Mouse (Mus musculus): Measurements from ENCODE around the gene Hist2h3c2. TPM values are rescaled to one million over a fixed set of nuclear protein-coding genes. Genes with fewer than 3 reads are reported as not detected.
"Not testable (repeated sequence)": the region's sequence is repeated elsewhere in the genome, so short reads cannot be mapped to it uniquely, and the experiment has no call there.

Hist2h3c2 gene
- total and polyA plus RNA-seq, 2 experiments from 2014 or later: 2.3 to 551 TPM

DNA sequence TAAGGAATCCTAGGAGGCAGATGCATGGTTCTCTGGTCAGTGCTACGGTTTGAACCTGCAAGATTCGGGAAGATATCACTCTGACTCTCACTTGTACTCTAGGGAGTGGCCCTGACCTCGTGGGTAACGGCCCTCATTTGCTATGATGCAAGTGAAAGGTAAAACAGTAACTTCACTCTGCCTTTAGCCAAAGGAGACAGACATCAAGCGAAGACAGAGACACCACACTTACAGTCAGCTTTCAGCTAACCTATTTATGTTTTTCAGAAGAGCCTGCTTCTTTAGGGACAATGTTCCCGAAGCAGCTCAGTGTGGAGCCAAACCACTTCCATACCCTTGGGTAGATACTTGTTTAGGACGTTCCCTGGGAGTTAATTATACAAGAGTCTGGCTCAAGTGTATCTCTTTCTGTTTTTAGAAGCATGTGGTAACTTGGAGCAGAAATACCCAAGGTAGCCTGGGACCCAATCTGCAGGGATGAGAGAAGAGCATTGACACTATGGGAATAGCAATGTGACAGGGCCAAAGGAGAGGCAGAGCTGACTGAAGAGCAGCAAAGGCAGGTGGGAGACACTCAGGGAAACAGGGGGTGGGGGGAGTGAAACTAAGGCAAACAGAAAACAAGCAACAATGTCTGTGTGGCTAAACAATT, 5.1 kb upstream of the Hist2h3c2 start:
- peak overlapping the region; percentile 53 for H3K4me3 ChIP-seq (ENCODE audit: low read depth, low read length)
- peak overlapping the region; percentile 98 for H3K27ac ChIP-seq (ENCODE audit: low read depth)
- peaks cover 35% of the 10 kb centered on the region for H3K4me1 ChIP-seq (ENCODE audit: control insufficient read depth, insufficient read depth)
- H3K9ac ChIP-seq (replicated peaks; ENCODE audit: low read depth, low read length): peak overlapping the region; percentile 75
- DNase-seq (ENCODE audit: low spot score) (no peak), ATAC-seq (ENCODE audit: insufficient read depth, low read depth) (no peak)
- 68% methylated on average over 7 of the region's 7 CpGs for WGBS
- no peaks in the 10 kb centered on the region for H3K9me3 ChIP-seq (replicated peaks; ENCODE audit: control insufficient read depth, low read length)
- peak overlapping the region; percentile 64 for H3K4me2 ChIP-seq (ENCODE audit: low read depth, low read length)
- no peaks in the 10 kb centered on the region for H3K27me3 ChIP-seq (ENCODE audit: control insufficient read depth, insufficient read depth, low read length)
- no peaks in the 10 kb centered on the region for H3K36me3 ChIP-seq (replicated peaks; ENCODE audit: control insufficient read depth, insufficient read depth, low read length)
- TF ChIP-seq EP300 (IDR thresholded peaks at IDR 0.05; ENCODE audit: low read depth) (no peak), CTCF (IDR thresholded peaks at IDR 0.05; ENCODE audit: low read depth) (no peak)

DNA sequence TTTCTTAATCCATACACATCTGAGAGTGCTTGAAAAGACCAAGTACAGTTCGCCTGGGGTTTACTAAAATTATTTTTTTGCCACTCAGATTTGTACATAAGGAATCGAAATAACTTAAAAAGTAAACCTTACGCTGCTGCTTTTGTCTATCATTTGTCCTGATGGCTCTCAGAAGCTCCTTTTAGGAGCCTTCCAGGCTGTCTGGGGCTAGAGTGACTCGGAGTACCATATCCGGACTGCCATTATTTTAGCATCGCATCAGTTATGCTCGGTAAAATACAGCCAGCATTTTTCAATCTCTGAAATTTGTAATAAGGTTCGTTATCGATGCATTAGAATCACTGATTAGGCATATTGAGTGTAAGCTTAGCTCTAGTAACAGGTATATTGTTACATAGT, 1.9 kb upstream of the Hist2h3c2 start:
- H3K4me3 ChIP-seq (ENCODE audit: low read depth, low read length): peak overlapping the region; percentile 35
- no peaks in the 10 kb centered on the region for H3K27me3 ChIP-seq (ENCODE audit: control insufficient read depth, insufficient read depth, low read length)
- H3K9me3 ChIP-seq (replicated peaks; ENCODE audit: control insufficient read depth, low read length): no peaks in the 10 kb centered on the region
- peak overlapping the region; percentile 53; the same call in 1 of the 2 replicates for H3K4me2 ChIP-seq (ENCODE audit: low read depth, low read length)
- peak overlapping the region; percentile 83 for H3K27ac ChIP-seq (ENCODE audit: low read depth)
- peak overlapping the region; percentile 37 for H3K9ac ChIP-seq (replicated peaks; ENCODE audit: low read depth, low read length)
- 78% methylated on average over 9 of the region's 9 CpGs for WGBS
- TF ChIP-seq EP300 (IDR thresholded peaks at IDR 0.05; ENCODE audit: low read depth) (no peak), CTCF (IDR thresholded peaks at IDR 0.05; ENCODE audit: low read depth) (no peak)
- ATAC-seq (ENCODE audit: insufficient read depth, low read depth) (no peak), DNase-seq (ENCODE audit: low spot score) (no peak)
- H3K36me3 ChIP-seq (replicated peaks; ENCODE audit: control insufficient read depth, insufficient read depth, low read length): no peaks in the 10 kb centered on the region
- H3K4me1 ChIP-seq (ENCODE audit: control insufficient read depth, insufficient read depth): peaks cover 30% of the 10 kb centered on the region

- WGBS: 7% methylated on average over 17 of the region's 85 CpGs
- not testable (repeated sequence) for H3K36me3 ChIP-seq (replicated peaks; ENCODE audit: control insufficient read depth, insufficient read depth, low read length); H3K27me3 ChIP-seq (ENCODE audit: control insufficient read depth, insufficient read depth, low read length); H3K9me3 ChIP-seq (replicated peaks; ENCODE audit: control insufficient read depth, low read length)
- peak; percentile 80 for ATAC-seq (ENCODE audit: insufficient read depth, low read depth)
- H3K4me3 ChIP-seq (ENCODE audit: low read depth, low read length): peak within 1 kb of the TSS; percentile 35
- H3K9ac ChIP-seq (replicated peaks; ENCODE audit: low read depth, low read length): peak within 1 kb of the TSS; percentile 37
- H3K4me1 ChIP-seq (ENCODE audit: control insufficient read depth, insufficient read depth): peaks cover 30% of the 10 kb centered on the region
- peak; percentile 82 for DNase-seq (ENCODE audit: low spot score)
- H3K27ac ChIP-seq (ENCODE audit: low read depth): peak within 1 kb of the TSS; percentile 85
- H3K4me2 ChIP-seq (ENCODE audit: low read depth, low read length): peak within 1 kb of the TSS; percentile 53; the same call in 1 of the 2 replicates
Measured at GRCm38 (mm10) chr3:96239949-96240798, 1.2 kb upstream of the Hist2h3c2 start, which contains the start of gene Hist2h2aa2. TSS of gene Hist2h2aa2 (minus strand) at chr3:96240276.

GRCm38 (mm10) chr3:96237904-96238511, 919 bp downstream of the Hist2h3c2 start:
- Histone ChIP-seq H3K27me3 (ENCODE audit: control insufficient read depth, insufficient read depth, low read length) (no peaks in the 10 kb centered on the region), H3K9me3 (replicated peaks; ENCODE audit: control insufficient read depth, low read length) (no peaks in the 10 kb centered on the region), H3K4me1 (ENCODE audit: control insufficient read depth, insufficient read depth) (peaks cover 16% of the 10 kb centered on the region), H3K27ac (ENCODE audit: low read depth) (peak overlapping the region; percentile 39; the same call in 1 of the 2 replicates), H3K9ac (replicated peaks; ENCODE audit: low read depth, low read length) (peak overlapping the region; percentile 36), H3K36me3 (replicated peaks; ENCODE audit: control insufficient read depth, insufficient read depth, low read length) (no peaks in the 10 kb centered on the region), H3K4me2 (ENCODE audit: low read depth, low read length) (peak overlapping the region; percentile 53), H3K4me3 (ENCODE audit: low read depth, low read length) (peak overlapping the region; percentile 40)
- ATAC-seq (ENCODE audit: insufficient read depth, low read depth): no peak
- WGBS: 2% methylated on average over 12 of the region's 12 CpGs
- DNase-seq (ENCODE audit: low spot score): no peak
- no peak for TF ChIP-seq CTCF (IDR thresholded peaks at IDR 0.05; ENCODE audit: low read depth)
- TF ChIP-seq EP300 (IDR thresholded peaks at IDR 0.05; ENCODE audit: low read depth): no peak

DNA sequence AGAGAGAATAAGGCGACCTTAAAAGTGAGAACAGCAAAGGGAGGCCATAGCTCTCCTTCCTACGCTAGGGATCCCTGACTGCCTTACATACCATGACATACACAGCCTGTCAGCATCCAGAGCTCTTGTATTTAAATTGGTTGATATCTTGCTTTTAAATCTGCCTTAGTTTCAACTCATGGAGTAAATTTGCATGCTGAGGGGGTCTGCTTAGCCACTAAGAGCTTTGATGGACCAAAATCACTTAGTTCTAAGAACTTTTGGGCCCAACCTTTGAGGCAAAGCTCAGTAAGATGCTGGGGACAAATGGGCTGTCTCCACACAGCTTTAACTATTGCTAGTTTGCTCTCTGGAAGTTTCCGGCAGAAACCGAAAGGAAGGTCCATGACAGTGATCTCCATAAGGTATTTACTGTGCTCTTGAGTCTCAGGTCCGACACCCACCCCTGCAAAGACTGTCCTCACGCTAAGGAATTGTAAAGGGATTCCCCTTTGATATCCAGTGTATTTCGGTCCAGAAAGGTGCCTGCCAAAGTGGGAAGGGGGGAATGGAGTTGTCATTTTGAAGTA, 1.5 kb downstream of the Hist2h3c2 start:
- no peak for TF ChIP-seq EP300 (IDR thresholded peaks at IDR 0.05; ENCODE audit: low read depth)
- no peak for TF ChIP-seq CTCF (IDR thresholded peaks at IDR 0.05; ENCODE audit: low read depth)
- Histone ChIP-seq H3K9me3 (replicated peaks; ENCODE audit: control insufficient read depth, low read length) (no peaks in the 10 kb centered on the region), H3K27me3 (ENCODE audit: control insufficient read depth, insufficient read depth, low read length) (no peaks in the 10 kb centered on the region), H3K27ac (ENCODE audit: low read depth) (0 out of 2 replicates have a peak overlapping the region, but pooled peaks have one; percentile 16), H3K4me3 (ENCODE audit: low read depth, low read length) (peak overlapping the region; percentile 40), H3K36me3 (replicated peaks; ENCODE audit: control insufficient read depth, insufficient read depth, low read length) (no peaks in the 10 kb centered on the region), H3K4me2 (ENCODE audit: low read depth, low read length) (peak overlapping the region; percentile 53), H3K9ac (replicated peaks; ENCODE audit: low read depth, low read length) (peak overlapping the region; percentile 36), H3K4me1 (ENCODE audit: control insufficient read depth, insufficient read depth) (peaks cover 16% of the 10 kb centered on the region)
- WGBS: 25% methylated on average over 7 of the region's 7 CpGs
- DNase-seq (ENCODE audit: low spot score) (no peak), ATAC-seq (ENCODE audit: insufficient read depth, low read depth) (no peak)
